Mouse (Mus musculus) CD4-positive helper T cell, adult 2 months (primary cell): Measurements from ENCODE around the gene Usp47.

Experiments
- DNase-seq: peaks from one replicate; pipeline ENCODE4 v3.0.0-alpha.2; 2012; ENCODE audit warnings: low read depth, missing footprints, low spot score

The Usp47 gene

DNA sequence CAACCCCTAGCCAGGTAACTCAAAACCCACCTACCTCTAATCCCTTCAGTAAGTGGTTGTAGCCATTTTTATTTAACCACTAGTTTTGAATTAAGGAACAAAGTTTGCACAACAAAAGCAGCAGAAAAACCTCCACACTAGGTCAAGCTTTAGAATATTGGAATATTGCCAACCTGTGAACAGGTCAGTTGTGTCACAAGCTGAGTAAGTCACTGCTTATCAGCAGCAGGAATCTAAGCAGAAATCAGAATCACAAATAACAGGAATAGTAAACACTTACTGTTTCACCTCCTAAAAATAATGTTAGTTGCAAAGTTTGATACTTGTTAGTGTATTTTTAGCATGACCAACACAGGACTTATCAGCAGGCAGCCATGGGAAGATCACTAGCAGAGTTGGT, 17.0 kb downstream of the Usp47 start:
- no peak for DNase-seq

DNA sequence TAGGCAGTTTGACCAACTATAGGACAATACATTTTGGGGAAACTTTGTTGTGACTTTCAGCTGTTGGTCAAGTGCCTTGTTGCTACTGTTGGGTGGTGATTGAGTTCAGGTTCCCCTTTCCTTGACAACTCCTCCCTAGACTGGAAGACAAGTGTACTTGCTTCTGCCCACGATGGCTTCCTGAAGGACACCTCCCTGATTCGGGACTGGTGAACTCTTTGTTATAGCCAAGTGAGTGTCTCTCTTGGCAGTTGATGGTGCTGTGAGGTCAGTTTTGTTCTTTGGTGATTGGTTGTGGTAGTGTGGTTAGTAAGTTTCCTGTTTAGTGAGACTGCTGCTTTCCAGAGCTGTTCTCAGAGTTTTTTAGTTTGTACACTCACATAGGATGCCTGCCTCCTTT, 19.5 kb downstream of the Usp47 start:
- peak; percentile 46 for DNase-seq

DNA sequence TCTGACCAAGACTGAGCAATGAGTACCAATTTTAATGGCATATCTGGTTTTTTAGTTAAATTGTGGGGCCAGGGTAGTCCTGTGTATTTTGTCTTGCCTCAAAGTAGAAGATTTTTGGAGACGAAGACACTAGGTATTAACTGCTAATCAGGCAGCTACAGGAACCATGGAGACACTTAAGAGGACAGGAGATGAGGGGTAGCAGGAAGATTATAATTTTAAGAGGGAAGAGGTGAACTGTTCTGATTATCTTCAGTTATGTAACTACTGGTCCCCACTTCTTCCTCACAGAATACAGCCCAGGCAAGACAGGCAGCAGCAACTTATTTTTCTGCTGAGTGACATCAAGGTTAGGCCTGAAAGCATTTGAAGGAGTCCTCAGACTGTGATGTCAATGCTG, 21.9 kb downstream of the Usp47 start:
- DNase-seq: no peak

GRCm38 (mm10) chr7:112045794-112046388, 22.6 kb downstream of the Usp47 start:
- DNase-seq: no peak

GRCm38 (mm10) chr7:112048643-112049042, 25.3 kb downstream of the Usp47 start:
- DNase-seq: no peak

- peak; percentile 66 for DNase-seq
These were observed 30.4 kb downstream of the Usp47 start for GRCm38 (mm10) chr7:112053667-112054066.

DNA sequence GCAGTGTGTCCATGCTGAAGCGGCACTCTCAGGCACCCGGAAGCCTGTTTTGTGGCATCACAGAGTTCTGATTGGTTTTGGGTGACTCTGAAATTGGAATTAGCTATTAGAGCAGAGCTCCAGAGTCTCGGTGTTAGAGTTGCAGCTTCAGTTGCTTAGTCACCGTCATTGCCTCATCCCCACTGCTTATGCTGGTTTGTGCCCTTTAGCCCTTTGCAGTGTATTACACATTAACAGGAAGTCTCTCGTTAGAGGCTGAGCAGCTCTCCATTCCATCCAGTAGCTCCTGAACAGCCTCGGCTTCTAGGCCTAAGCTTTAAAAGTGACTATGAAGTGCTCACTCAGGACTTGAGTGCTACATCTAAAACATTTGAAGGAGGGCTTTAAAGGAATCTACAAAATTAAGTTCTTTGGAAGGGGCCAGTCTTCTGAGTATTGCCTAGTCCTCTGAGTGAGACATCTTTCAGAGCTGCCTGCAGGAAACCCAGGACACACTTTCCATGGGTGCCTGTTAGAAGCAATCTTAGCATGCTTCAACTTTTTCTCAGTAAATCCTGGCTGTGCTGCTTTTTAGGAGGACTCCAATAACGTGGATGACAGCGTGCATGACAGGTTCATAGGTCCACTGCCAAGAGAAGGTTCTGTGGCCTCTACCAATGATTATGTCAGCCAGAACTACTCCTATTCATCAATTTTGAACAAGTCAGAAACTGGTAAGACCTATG, 32.8 kb downstream of the Usp47 start:
- no peak for DNase-seq

DNA sequence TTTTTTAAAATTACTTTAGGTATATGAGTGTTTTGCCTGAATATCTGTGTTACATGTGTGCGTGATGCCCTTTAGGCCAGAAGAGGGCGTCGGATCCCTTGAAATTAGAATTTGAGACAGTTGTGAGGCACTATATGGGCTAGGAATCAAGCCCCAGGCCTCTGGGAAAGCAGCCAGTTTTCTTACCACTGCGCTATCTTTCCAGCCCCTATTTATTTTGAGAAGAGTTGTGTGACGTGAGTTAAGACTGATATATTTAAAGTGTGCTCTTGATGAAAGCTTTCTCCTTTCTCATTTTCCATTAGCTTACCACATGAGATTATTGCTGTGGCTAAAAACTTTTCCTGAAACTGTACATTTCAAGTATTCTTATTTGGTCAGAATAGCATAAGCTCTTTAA, 51.6 kb downstream of the Usp47 start:
- no peak for DNase-seq

- DNase-seq: no peak
These were observed 59.3 kb downstream of the Usp47 start for GRCm38 (mm10) chr7:112082636-112083035.

- DNase-seq: no peak
These were observed 60.9 kb downstream of the Usp47 start for GRCm38 (mm10) chr7:112084222-112084621.

GRCm38 (mm10) chr7:112085062-112085461, 61.8 kb downstream of the Usp47 start:
- peak; percentile 72 for DNase-seq

DNA sequence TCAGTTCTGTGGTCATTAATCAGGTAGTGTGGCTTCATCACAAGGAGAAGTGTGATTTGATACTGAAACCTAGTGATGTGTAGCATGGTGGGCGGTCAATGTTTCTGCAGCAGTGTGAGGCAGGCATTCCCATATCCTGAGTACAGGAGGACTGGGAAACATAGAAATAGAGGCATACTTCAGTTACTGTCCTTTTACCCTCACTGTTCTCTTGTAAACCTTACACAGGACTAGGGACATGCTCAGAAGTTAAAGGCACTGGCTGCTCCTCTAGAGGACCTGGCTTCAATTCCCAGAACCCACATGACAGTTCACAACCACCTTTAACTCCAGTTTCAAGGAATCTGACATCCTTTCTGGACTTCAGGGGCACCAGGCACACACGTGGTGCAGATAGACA, 62.9 kb downstream of the Usp47 start:
- no peak for DNase-seq

GRCm38 (mm10) chr7:112094923-112095322, 71.6 kb downstream of the Usp47 start:
- DNase-seq: peak; percentile 10

DNA sequence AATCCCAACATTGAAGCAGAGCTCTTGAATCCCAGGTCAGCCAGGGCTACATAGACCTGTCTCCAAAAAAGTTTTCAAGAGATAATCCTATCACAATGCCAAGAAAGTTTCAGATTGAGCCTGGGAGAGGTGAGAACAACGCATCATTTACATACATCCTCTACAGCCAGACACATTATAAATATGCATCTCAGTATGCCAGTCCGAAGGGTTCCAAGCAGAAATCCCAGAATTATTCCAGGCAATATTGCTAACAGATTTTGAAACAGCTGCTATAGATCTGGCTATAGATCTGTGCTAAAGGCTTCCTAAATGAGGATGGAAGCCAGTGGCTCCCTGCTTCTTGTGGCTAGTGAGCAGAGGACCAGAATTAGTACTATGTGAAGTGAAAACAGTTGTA, 77.6 kb downstream of the Usp47 start:
- no peak for DNase-seq

GRCm38 (mm10) chr7:112102933-112103332, 79.6 kb downstream of the Usp47 start:
- DNase-seq: no peak

- no peak for DNase-seq
These were observed 80.5 kb downstream of the Usp47 start for GRCm38 (mm10) chr7:112103816-112104215.

DNA sequence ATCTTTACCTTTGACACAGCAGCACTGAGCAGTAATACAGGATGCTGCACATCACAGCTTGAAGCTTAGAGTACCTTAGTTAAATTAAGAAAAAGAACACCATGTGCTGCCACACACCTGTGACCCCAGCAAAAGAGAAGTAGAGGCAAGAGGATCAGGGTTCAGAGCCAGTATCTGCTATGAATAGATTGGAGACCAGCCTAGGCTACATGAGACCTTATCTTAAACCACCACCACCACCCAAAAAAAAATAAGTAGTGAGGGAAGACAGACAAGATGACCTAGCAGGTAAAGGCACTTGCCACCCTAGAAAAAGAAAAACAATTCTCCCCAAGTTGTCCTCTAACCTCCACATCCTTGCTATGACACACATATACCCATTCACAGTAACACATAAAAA, 85.5 kb downstream of the Usp47 start:
- no peak for DNase-seq

DNA sequence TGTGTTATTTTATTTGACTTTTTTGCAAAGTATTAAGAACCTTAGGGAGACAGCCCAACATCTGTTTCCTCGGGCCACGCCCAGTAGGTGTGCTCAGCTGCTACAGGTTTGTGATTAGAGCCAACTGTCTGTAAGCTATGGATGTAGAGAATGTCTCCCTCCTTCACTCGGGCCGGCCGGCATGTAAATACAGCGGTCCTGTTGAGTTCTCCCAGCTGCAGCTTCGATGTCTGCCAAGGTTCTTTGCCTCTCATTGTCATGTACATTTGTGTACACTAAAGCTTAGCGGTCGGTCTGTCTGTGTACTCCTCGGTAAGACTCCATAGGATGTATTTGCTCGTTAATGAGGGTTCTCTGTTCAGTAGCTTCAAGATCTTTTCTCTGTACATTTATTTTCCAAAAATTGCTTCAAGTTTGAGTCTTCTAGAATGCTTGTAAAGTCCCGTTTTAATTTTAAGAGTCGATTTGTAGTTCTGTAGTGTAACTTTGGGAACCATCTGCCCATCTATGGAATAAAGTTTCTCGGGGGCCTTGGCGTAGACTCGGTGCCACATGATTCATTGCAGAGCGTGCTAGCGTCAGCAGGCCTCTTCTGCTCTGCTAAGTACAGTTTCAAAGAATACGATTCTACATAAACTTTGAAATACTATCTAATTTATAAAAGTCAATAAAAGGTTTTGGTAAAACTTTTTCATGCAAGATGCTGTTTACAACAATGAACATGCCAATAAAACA, 87.5 kb downstream of the Usp47 start:
- no peak for DNase-seq

DNA sequence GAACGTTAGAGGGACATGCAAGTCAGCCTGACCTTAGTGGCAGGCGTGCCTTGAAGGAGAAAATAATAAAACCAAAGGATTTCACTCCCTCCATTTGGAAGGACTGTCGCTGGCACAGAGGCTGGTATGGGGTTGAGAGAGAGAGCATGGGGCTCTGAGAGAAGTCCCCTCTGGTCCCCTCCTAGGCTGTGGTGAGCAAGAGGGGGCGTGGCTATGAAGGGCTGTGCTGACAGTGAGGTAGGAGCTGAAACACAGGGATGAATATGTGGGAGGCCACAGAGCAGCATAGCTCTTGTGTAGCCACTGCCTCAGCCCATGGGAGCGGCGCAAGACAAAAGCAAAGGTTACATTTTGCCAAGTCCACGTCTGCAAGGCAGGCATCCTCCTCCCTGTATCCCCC, 94.2 kb downstream of the Usp47 start:
- no peak for DNase-seq

- no peak for DNase-seq
These were observed 94.8 kb downstream of the Usp47 start for GRCm38 (mm10) chr7:112118086-112118485.

DNA sequence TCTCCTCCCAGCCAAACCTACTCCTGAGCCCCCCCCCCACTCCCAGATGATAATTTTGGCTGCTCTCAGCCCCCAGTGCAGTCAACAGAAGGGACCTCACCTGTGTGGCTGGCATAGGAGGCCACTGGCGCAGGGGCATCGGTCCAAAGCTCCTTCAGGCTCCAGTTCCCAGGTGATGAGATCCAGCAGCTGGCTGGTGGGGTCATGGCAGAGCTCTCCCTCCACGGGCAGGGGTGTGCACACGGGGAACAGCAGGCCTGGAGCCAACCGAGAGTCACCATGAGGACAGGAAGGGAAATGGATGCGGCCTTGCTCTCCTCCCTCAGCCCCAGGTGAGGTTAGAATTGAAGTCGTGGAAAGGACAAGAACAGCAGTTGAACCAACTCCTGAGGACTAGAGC, 95.9 kb downstream of the Usp47 start:
- no peak for DNase-seq

GRCm38 (mm10) chr7:112120861-112121810, 97.8 kb downstream of the Usp47 start:
- no peak for DNase-seq
